Mouse (Mus musculus) ovary, adult 18-20 months (tissue): ENCODE measurements around the gene Srgap3.

Source experiments
- DNase-seq: peaks from one replicate; pipeline ENCODE4 v3.0.0; 2022; ENCODE audit warnings: low spot score, mixed read lengths

The Srgap3 gene

DNA sequence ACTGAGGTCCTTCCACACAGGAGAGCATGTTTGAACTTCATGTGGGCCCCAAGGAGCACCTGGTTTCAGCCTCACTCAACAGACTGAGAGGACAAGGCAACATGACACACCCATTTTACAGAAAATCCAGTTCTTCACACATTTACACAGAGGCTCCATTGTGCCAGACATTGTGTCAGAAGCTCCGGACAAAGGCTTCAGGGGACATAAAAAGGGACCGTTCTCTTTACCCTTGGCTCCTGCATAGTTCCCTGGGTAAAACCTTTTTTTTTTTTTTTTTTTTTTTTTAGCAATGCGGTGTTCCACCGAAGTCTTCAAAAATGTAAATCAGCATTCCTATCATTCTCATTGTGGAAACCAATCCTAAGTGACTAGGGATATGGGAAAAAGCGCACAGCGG lies 131.5 kb downstream of the Srgap3 start:
- DNase-seq: no peak

DNA sequence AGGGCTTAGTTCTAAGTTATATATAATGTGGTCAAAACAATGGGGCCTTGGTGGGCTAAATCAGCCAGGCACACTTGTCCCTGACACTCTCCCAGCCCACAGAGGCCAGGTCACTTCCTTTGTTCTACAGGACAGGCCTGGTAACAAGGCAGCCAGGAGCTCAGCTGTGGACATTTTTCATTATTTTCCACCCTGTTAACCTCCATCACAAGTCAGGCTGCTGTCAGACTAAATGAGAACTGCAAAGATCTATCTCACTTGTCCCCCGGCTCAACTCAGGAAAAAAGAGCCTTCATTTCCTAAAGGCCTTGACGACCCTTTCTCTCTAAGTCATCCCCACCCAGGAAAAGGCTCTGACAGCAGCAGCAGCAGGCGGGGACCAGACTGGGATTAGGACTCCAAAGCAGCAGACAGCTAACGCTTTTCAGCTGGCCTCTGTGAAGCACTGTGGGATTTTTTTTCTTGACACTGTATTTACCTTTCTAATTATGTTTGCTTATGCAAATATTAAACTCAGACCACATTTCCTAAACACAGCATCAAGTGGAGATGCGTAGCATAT lies 132.5 kb downstream of the Srgap3 start:
- DNase-seq: no peak

DNA sequence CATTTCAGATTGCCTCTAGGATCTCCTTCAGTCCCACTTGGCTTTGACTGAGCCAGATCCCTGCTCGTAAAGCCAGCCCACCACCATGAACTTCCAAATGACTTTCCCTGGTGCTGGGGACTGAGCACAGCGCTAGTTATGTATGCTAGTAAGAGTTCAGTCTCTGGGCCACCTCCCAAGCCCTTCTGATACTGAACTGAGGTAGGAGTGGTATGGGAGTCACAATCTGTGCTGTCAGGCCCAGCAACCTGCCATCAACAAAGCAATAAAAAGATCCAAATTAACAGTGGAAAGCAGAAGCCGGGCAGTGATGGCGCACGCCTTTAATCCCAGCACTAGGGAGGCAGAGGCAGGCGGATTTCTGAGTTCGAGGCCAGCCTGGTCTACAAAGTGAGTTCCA lies 134.2 kb downstream of the Srgap3 start:
- DNase-seq: no peak

DNA sequence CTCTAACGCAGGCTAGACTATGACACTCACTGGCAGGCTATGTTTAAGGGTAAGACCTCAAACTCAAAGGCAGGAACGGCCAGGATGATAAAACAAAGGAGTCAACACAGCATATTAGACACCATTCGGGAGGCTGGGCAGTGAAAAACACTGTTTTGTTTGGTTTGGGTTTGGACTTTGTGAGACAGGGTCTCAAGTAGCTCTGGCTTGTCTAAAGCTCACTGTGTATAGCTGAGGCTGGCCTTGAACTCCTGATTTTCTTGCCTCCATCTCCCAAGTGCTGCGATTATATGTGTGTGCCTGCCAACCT lies 136.6 kb downstream of the Srgap3 start:
- no peak for DNase-seq

DNA sequence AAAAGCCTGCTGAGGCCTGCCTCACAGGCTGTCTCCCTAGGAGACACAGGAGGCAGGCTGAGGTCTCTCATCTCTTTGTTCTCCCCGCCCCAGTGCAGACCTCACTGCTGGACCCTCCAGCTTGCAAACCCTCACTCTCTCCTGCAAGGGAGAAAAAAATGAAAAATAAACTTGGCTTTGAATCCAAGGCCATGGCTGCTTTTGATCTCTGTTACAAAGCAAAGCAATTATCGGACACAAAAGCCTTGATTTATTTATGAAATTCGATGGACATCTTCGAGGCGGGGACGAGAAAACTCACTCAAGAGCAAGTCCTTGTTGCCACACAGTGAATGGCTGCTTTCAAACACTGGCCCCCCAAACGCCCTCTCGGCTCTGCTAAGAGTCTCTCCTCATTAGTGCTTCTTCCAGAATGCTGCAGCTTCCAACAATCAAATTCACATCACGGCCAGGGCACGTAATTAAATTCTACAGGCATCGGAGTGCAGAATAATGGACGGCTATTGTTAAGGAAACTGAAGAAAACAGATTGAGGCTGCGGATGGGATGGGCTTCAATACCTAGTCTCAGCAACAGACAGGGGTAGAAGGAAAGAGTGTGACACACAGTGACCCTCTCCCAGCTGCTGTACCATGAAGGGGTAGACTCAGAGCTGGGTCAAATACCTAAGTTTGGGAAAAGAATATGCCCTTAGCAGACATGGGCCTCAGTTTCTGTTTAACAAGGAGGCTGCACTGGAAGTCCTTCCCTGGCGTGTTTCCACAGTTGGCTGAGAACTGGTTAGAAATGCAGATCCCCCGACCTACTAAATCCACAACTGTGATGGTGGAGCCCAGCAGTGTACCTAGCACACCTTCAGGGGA lies 137.2 kb downstream of the Srgap3 start:
- DNase-seq: peak; percentile 28

DNA sequence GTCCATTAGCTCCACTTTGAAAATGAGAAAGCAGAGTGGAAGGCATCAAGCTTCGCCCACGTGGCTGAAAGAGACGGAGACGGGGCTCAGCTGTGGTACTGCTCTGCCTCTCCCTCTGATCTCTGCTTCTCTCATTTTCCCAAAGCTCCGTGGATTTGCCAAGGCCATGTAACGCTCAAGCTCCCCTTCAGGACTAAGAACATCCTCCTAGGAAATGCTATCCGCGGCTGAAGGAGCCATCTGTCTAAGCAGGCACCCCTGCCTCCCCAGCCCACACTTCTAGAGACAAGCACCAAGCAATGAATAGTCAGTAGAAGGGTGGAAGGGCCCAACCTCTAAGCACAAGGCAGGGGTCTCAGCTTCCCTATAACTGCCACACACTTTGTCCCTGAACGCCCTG lies 138.3 kb downstream of the Srgap3 start:
- no peak for DNase-seq

DNA sequence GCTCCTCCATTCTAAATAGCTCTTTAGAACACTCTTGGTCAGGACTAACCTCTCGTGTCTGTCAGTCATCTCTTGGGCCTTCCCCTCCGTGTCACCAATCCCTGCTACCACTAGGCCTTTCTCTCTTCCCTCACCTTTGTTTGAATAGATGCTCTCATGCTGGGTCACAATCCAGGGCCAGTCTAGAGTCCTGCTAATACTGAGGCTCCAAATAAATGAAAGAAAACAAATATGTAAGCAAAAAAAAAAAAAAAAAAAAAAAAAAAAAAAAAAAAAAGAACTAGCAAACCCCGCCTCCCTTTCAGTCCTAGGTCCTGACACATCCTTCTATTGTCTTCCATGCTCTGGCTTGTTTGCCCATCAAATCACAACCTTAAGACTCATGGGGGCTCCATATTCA lies 145.1 kb downstream of the Srgap3 start:
- DNase-seq: no peak

DNA sequence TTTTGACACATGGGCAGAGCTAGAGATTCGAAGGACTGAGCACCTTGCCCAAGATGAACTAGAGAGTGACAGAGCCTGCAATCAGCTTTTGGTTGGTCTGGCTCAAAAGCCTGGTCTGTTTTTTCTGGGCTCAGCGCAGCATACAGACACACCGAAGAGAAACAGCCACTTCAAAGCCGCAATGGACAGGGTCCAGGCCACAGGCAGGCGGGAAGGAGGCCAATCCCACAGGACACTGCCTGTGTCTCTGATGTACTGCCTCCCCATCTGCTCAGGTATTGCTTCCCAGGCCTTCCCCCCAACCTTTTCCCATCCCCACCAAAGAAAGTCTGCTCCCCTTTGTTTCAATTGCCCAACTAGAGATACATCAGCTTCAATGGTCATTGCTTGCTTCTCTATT lies 148.7 kb downstream of the Srgap3 start:
- DNase-seq: no peak

DNA sequence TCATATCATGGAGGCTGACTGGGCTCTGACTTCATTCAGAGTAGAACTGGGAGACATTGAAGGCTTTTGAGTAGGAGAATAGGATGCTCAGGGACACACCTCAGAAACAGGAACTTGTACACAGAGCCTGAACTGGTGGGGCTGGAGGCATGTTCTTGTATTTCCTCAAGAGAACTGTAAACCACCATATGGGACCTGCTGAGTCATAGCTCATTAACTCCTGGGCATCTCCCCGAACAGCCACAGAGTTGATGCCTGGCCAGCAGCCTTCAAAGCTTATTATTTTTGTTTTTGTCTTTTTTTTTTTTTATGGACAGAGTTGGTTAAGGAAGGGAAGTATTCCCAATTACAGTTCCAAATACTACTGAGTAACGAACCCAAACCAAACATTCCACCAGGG lies 150.5 kb downstream of the Srgap3 start:
- DNase-seq: no peak

DNA sequence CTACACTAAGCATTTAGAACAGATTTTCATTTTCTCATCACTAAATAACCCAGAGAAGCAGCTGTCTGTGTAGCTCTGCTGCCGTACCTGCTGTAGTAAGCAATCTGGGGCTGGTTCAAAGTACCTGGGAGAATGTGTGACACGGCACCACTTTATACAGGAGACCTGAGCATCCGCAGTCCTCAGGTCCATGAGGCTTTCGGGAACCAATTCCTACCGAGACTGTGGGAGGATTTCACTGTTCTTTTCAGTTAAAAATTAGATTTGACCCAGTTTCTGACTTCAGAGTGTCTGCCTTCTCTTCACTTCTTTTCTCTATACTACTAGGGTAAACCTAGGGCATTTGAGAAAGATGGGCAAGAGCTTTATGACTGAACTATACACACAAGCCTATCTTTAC lies 153.2 kb downstream of the Srgap3 start:
- DNase-seq: no peak

DNA sequence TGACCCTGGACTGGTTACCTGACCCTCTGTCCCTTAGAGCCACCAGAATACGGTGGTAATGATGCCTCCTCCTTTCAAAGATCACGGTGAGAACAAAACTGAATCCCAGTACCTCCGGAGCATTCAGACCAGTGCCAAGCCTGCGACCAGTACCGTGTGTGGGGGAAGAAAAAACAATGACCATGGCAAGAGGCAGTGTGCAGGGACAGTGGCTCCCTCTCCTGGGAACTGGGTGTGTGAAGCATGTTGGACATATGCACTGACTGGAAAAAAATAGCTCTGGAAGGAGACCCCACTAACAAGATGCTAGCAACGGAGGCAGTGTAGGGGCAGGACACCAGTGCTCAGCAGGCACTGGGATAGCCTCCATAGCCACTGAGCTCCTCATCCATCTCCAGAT lies 157.2 kb downstream of the Srgap3 start:
- DNase-seq: no peak

DNA sequence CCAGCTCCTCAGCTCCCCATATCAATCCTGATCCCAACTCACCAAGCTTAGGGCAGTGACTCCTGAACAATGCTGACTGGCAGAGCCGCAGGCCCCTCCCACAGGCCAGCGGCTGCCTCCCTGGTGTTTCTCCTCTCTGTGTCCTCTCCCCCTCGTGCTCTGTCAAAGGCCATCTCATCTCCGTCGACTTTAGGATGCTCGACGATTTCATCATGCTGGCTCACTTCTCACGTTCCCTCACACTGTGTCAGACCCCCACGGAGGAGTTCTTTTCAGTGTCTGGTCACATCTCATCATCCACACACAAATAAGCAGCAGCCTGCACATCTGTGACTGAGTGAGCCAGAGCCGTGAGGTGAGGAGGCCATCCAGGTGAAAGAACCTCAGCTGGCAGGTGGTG lies 158.4 kb downstream of the Srgap3 start:
- DNase-seq: no peak

DNA sequence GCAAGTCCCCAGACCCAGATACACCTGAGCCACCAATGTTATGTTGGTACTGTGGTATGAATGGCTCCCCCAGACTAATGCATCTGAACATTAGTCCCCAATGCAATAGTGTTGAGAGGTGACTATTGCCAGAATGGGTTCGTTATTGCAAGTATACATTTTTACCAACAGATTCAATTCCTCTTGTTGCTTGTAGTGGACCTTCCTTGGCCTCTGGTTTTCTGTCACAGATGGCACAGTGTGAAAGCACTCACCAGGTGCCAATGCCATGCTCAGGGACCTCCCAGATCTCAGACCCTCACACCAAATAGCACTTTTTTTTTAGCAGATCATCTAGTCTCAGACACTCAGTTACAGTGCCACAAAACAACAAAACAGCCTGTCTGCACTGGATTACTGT lies 158.9 kb downstream of the Srgap3 start:
- no peak for DNase-seq

DNA sequence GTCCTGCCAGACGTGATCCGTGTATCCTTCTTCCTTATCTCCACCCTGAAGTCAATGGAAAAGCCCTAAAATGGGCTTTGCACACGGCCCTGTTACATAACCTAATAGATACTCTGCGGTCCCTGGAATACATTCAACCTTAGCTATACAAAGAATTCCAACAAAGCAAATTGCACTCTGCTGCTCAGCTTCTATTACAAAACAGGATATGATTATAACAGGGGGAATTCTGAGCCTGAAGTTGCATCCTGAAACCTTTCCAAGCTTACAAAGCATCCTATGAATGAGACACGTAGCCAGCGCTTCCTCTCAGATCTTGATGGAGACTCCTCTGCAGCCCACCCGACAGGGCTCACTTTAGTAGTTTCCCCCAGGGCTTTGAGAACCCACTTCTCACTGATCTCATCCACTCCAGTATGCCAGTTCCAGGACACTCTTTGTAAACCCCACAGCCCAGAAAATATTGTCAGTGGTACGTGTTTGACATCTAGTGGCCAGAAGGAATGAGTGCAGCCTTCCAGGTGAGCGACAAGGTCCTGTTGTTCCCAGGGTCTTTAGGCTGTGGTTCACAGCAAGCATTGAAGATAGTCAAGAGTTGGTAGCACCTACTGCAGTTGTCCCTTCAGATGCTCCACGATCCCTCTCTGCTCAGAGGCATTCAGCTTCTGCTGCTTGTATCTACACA lies 165.5 kb downstream of the Srgap3 start:
- no peak for DNase-seq

DNA sequence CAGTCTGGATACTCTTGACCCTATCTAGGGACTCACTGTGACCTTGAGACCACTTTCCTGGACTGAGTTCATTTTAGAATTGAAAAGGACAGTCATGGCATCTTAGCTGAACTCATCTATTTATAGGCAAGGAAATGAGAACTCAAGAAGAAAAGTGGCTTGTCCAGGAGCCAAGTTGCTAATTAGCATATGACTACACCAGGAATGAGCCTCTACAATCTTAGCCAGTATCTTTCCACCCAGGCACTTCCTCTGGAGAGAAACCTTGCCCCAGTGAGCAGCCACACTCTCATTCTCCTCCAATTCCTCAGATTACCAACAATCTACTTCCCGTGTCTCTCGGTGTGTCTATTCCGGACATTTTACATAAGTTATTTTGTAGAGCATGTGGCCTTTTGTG lies 168.9 kb downstream of the Srgap3 start:
- no peak for DNase-seq

DNA sequence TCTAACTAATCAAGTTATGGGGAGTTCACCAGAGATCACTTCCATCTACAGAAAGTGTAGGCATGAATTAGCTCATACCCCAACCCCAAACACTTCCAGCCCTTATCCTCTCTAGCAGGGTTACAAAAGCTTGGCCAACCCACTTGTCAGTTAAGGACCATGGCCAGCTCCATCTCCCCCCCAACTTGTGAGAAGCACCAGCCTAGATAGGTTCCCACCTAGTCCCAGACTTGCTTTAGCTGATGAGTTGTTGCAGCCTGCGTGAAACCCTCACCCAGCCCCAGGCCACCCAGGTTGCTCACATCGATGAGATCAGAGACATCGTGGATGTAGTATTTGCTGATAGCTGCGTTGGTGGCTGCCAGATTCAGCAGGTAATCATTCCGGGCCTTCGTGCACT lies 170.3 kb downstream of the Srgap3 start:
- DNase-seq: no peak

DNA sequence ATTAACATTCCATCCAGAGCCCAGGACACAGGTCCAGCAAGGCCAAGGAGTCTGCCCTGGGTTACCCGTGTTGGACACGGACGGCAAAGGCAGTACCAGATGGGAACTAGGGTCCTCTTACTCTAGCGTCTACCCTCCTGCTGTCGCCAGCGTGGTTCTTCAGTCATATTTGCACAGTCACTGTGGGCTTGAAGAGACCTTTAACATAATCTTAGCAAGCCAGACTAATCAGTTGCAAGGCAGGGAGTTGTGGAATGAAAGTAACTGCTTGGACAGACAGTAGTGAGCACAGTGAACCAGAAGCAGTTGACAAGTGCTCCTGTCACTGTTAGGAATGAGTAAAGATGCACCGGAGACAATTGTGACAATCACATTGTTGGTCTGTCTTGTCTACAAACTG lies 173.3 kb downstream of the Srgap3 start:
- no peak for DNase-seq

DNA sequence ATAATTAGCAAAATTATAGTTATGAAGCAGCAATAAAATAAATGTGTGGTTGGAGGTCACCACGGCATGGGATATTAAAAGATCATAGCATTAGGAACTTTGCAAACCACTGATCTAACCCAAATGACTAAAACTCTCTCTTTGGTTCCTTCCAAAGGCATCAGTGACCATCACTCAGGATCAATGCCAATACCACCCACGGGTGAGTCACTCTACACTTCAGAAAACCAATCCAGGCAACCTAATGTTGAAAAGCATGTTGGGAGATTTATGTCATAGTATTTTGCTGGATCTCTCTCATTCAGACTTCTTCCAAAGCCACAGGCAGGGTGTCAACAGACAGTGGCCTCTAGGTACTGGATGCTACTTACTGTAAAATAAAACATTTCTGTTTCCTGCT lies 176.1 kb downstream of the Srgap3 start:
- no peak for DNase-seq

DNA sequence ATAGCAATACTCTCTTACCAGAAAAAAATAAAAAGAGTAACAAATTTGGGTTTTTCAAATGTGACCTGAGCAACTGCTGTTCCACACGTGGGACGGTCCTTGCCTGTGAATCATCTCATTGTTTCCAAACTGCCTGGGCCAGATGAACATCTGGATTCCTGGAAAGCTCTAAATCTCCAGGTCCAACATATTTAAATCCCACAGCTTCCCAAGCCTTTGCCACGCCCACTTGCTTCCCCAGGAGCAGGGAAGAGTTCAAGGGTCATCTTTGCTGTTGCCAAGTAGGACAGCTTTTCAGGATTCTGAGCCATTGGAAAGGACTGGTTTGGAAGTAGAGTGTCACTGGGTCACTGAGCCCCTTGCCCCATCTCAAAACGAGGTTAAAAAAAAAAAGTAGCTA lies 188.5 kb downstream of the Srgap3 start:
- no peak for DNase-seq

DNA sequence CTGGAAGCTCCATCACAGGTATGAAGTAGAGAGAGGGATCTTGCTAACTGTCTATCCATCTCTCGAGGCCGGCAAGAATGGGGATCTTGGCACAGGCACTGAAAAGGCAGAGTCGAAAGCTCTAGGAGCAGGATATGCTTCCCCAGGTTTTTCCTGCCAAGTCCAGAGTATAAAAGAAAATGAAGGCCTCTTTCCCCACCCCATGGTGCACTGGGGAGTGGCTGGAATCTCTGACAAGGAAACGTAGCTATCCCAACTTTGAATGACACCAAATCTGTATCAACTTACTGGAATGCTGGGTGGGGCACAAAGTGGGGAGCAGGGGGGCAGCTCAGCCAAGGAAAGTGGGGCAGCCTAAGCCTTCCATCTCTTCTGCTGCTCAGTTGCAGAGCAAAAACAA lies 190.2 kb downstream of the Srgap3 start:
- DNase-seq: no peak

DNA sequence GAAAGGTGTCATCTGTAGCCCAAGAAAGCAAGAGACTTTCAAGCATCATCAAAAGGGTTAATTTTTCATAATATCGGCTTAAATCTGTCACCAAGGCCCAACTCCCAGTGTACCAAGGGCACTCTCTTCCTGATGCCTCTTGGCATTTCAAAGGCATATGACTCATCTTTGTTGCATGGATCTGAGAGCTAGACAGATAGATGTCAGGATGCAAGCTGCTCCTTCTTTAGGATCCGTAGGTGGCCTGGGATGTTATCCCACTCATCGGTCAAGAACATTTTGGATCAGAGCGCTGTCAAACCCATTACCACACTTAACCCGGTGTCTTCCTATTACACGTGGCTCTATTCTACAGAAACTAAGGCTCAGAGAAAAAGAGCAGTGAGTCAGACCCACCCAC lies 192.1 kb downstream of the Srgap3 start:
- no peak for DNase-seq

DNA sequence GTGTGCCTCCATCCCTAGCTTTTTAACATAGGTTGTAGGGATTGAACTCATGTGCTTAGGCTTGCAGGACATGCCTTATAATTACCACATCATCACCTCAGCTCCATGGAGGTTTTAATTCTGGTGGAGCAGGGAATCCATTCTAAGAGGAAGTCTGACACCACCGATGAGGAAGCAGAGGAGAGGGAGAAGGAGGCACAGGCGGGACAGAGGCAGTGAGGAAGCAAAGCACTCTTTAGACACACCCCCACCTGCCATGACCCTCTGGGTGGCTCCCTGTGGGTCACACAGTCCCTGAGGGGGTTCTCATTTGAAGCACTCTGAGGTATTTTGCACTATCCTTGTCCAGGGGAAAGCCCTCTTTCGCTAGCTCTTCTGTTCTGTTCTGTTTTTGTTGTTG lies 194.5 kb downstream of the Srgap3 start:
- no peak for DNase-seq

DNA sequence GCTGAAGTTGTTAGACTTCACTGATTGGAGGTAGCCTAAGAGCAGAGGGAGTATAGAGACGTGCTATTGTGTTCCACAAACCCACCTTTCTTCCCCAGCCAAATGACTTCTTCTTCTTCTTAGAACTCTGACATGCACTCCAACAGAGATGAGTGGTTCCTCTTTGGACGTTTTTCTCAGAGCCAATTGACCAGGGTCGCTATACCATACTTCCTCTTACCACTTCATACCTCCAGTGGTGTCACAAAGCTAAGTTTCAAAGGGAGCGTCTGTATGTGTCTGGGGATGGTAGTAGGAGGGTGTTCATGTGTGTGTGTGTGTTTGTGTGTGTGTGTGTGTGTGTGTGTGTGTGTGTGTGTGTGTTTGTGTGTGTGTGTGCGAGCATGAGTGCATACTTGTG lies 195.1 kb downstream of the Srgap3 start:
- no peak for DNase-seq

DNA sequence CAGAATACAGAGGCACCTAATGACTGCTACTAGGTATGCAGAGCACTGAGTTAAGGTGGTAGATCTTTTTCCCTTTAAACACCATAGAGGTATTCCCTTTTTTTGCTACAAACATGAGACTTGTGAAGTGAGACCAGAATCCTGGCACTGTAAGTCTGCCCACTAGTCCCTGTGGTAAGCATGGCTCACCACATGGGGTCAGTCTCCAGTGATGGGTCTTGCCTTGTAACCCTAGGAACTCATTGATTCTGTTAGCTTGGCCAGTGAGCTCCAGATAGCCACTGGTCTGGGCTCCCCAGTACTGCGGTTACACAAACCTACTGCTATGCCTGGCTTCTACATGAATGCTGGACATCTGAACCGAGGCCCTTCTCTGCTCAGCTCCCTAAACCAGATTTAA lies 204.8 kb downstream of the Srgap3 start:
- no peak for DNase-seq
